Mouse (Mus musculus) large intestine, adult 2 months (tissue): ENCODE data around the gene 4930404N11Rik. TPM values are rescaled to one million over a fixed set of nuclear protein-coding genes. Genes with fewer than 3 reads are reported as not detected.

Experiments used
- DNase-seq: peaks from one replicate; pipeline ENCODE4 v3.0.0-alpha.2; 2012; ENCODE audit warnings: low read depth, low spot score
- WGBS: fragments of 180-500 bp; shearing (Covaris S2); methylation state at CpG from one replicate; pipeline ENCODE4 v1.1.7; 2018; 5-methylcytosine and 5-hydroxymethylcytosine counted together
- polyA plus RNA-seq: library from polyadenylated mRNA; depleted of rRNA; stranded (reverse); fragments of >200 nt; gene quantifications from 2 replicates; pipeline ENCODE4 v1.2.3, GENCODE M21; 2012; rRNA removed

Gene 4930404N11Rik
- polyA plus RNA-seq, 1 experiment = 4.6 TPM

GRCm38 (mm10) chr10:81319741-81320549 lies 45.7 kb downstream of the 4930404N11Rik start:
- WGBS = under 1% methylated on average over 38 of the region's 38 CpGs
- DNase-seq = peak; percentile 92

GRCm38 (mm10) chr10:81319330-81319699 lies 46.3 kb downstream of the 4930404N11Rik start:
- no peak for DNase-seq
- WGBS = 24% methylated on average over 8 of the region's 8 CpGs

GRCm38 (mm10) chr10:81318589-81319329 lies 46.9 kb downstream of the 4930404N11Rik start:
- 69% methylated on average over 13 of the region's 13 CpGs for WGBS
- DNase-seq = no peak

GRCm38 (mm10) chr10:81317273-81317672 lies 48.3 kb downstream of the 4930404N11Rik start:
- no peak for DNase-seq
- WGBS = 14% methylated on average over 19 of the region's 20 CpGs

- no peak for DNase-seq
- 59% methylated on average over 16 of the region's 16 CpGs for WGBS
Observed at GRCm38 (mm10) chr10:81316338-81317060, 49.1 kb downstream of the 4930404N11Rik start.

- WGBS = 94% methylated on average over 16 of the region's 16 CpGs
- DNase-seq = no peak
Observed at GRCm38 (mm10) chr10:81315587-81315986, 50.0 kb downstream of the 4930404N11Rik start.

- no peak for DNase-seq
- 68% methylated on average over 7 of the region's 7 CpGs for WGBS
Observed at GRCm38 (mm10) chr10:81314201-81314600, 51.4 kb downstream of the 4930404N11Rik start.

GRCm38 (mm10) chr10:81313581-81313980 lies 52.0 kb downstream of the 4930404N11Rik start:
- 89% methylated on average over 13 of the region's 13 CpGs for WGBS
- no peak for DNase-seq

Other genes with a start within 250 kb of the 4930404N11Rik start
- 47.6 and 80.0 TPM in 2 replicates for gene Zbtb7a, start 230.6 kb downstream of the 4930404N11Rik start, polyA plus RNA-seq
- 40.4 and 40.5 TPM in 2 replicates for gene Pias4, start 197.9 kb downstream of the 4930404N11Rik start, polyA plus RNA-seq
- gene Eef2, start 189.2 kb downstream of the 4930404N11Rik start, polyA plus RNA-seq = 1,127 and 1,546 TPM in 2 replicates
- 78.5 and 80.1 TPM in 2 replicates for gene Dapk3, start 182.8 kb downstream of the 4930404N11Rik start, polyA plus RNA-seq
- gene 4930442H23Rik, start 182.0 kb downstream of the 4930404N11Rik start, polyA plus RNA-seq = not detected in 2 replicates
- gene Nmrk2, start 163.8 kb downstream of the 4930404N11Rik start, polyA plus RNA-seq = not detected in 2 replicates
- gene Atcay, start 135.0 kb downstream of the 4930404N11Rik start, polyA plus RNA-seq = 0.70 and 0.76 TPM in 2 replicates
- 5.1 and 8.2 TPM in 2 replicates for gene Zfr2, start 132.7 kb downstream of the 4930404N11Rik start, polyA plus RNA-seq
- 6.5 and 9.5 TPM in 2 replicates for gene Matk, start 112.9 kb downstream of the 4930404N11Rik start, polyA plus RNA-seq
- 109 and 119 TPM in 2 replicates for gene Mrpl54, start 98.9 kb downstream of the 4930404N11Rik start, polyA plus RNA-seq
- gene Apba3, start 98.9 kb downstream of the 4930404N11Rik start, polyA plus RNA-seq = 72.7 and 114 TPM in 2 replicates
- gene Tjp3, start 74.2 kb downstream of the 4930404N11Rik start, polyA plus RNA-seq = 140 and 172 TPM in 2 replicates
- 30.6 and 43.4 TPM in 2 replicates for gene Pip5k1c, start 72.9 kb downstream of the 4930404N11Rik start, polyA plus RNA-seq
- gene Cactin, start 44.7 kb downstream of the 4930404N11Rik start, polyA plus RNA-seq = 25.7 and 28.1 TPM in 2 replicates
- 7.0 and 8.0 TPM in 2 replicates for gene Tbxa2r, start 37.1 kb downstream of the 4930404N11Rik start, polyA plus RNA-seq
- 0.78 and 0.95 TPM in 2 replicates for gene Gipc3, start 22.6 kb downstream of the 4930404N11Rik start, polyA plus RNA-seq
- 83.6 and 98.6 TPM in 2 replicates for gene Hmg20b, start 15.3 kb downstream of the 4930404N11Rik start, polyA plus RNA-seq
- gene Mfsd12, start 8.3 kb downstream of the 4930404N11Rik start, polyA plus RNA-seq = 12.1 and 13.6 TPM in 2 replicates
- gene Fzr1, start 12.7 kb upstream of the 4930404N11Rik start, polyA plus RNA-seq = 81.5 and 85.5 TPM in 2 replicates
- 48.2 and 60.4 TPM in 2 replicates for gene Dohh, start 18.6 kb upstream of the 4930404N11Rik start, polyA plus RNA-seq
- gene Gm48551, start 18.6 kb upstream of the 4930404N11Rik start, polyA plus RNA-seq = 3.3 and 3.7 TPM in 2 replicates
- 0.98 and 4.1 TPM in 2 replicates for gene Gm48552, start 23.2 kb upstream of the 4930404N11Rik start, polyA plus RNA-seq
- gene Smim24, start 27.2 kb upstream of the 4930404N11Rik start, polyA plus RNA-seq = 2,134 and 4,482 TPM in 2 replicates
- gene Nfic, start 89.8 kb upstream of the 4930404N11Rik start, polyA plus RNA-seq = 10.5 and 11.6 TPM in 2 replicates
- 2.3 and 5.3 TPM in 2 replicates for gene Celf5, start 116.9 kb upstream of the 4930404N11Rik start, polyA plus RNA-seq
- gene Ncln, start 130.6 kb upstream of the 4930404N11Rik start, polyA plus RNA-seq = 242 and 319 TPM in 2 replicates
- gene S1pr4, start 134.3 kb upstream of the 4930404N11Rik start, polyA plus RNA-seq = 4.4 and 4.8 TPM in 2 replicates
- gene Gna15, start 158.4 kb upstream of the 4930404N11Rik start, polyA plus RNA-seq = 1.6 and 2.3 TPM in 2 replicates
- 402 and 684 TPM in 2 replicates for gene Gna11, start 179.4 kb upstream of the 4930404N11Rik start, polyA plus RNA-seq
- 1,252 and 1,560 TPM in 2 replicates for gene Aes, start 193.7 kb upstream of the 4930404N11Rik start, polyA plus RNA-seq
- gene Tle2, start 208.7 kb upstream of the 4930404N11Rik start, polyA plus RNA-seq = 11.3 and 13.5 TPM in 2 replicates
- 7.3 and 8.8 TPM in 2 replicates for gene Tle6, start 235.3 kb upstream of the 4930404N11Rik start, polyA plus RNA-seq
- 1.1 and 1.4 TPM in 2 replicates for gene BC025920, start 240.5 kb upstream of the 4930404N11Rik start, polyA plus RNA-seq